Mouse (Mus musculus): ENCODE measurements around the gene Magi1.

DNA sequence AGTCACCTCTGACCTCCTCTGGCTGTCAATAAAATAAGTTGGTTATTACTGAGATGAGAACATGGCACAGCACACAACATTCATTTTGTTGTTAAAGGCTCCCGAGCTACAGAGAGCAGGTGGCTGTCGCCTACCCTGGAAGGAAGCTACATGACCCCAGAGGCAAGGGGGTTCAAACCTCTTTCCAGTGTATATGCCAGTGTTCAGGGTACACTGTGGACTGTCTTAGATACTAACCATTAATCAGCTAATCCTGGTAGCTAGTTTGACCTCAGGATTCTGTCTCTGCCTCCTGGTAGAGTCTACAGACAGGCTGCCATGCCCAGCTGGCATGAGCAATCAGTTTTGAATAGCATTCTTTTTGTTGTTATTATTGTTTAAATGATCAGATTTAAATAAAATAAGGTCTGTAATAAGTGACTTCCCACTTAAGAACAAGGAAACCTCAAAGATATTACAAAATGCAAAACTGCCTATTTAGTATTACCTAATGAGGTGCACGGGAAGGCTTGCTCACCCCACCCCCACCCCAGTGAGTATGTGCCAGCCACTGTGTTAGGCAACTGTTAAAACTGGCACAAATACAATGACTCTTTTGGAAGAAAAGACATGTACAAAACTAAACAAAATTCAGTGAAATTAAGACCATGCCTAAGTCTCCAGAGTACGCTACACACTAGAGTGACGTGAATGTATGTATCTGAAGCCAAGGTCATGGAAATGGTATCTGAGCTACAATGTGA lies 513.3 kb downstream of the Magi1 start:
- TF ChIP-seq CTCF (IDR thresholded peaks at IDR 0.05; ENCODE audit: insufficient read depth, low read depth, low read length) (no peak), POLR2A (IDR thresholded peaks at IDR 0.05; ENCODE audit: insufficient read depth, low read depth, low read length) (no peak)

All from olfactory bulb, adult 2 months (tissue).